Mouse (Mus musculus) cerebellum, postnatal 25 days (tissue): ENCODE data around the gene Peg3.

Source experiments
- DNase-seq, 2 experiments: peaks; one replicate each; pipeline ENCODE4 v3.0.0; 2021; ENCODE audit warnings: mixed read lengths in 2 of 2

Peg3 gene

DNA sequence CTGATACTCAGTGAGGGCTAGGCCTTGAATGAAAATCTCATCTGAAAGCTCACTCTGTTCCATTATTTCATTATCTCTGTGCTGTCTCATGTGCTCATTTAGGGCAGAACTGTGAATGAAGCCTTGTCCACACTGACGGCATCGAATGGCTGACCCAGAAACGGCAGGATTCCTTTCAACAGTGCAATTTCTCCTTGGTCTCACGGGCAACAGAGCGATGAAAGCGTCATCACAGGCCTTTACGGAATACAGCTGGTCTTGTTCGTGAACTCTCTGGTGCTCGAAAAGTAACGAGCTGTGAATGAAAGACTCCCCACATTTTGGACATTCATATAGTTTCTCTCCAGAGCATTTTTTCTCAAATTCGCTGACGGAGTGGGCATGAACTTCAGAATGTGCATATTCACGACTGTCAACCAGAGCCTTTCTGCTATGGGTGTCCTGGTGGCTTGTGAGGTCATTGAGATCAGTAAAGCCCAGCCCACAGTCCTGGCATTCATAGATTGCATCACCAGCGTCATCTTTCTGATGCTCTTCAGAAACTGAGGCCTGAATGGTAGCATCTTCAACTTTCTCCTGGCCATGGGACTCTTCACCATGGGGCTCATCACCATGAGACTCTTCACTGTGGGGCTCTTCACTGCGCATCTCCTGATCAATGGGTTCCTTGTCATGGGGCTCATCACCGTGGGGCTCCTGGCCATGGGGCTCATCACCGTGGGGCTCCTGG is 21.6 kb downstream of the Peg3 start:
- DNase-seq = no peak

DNA sequence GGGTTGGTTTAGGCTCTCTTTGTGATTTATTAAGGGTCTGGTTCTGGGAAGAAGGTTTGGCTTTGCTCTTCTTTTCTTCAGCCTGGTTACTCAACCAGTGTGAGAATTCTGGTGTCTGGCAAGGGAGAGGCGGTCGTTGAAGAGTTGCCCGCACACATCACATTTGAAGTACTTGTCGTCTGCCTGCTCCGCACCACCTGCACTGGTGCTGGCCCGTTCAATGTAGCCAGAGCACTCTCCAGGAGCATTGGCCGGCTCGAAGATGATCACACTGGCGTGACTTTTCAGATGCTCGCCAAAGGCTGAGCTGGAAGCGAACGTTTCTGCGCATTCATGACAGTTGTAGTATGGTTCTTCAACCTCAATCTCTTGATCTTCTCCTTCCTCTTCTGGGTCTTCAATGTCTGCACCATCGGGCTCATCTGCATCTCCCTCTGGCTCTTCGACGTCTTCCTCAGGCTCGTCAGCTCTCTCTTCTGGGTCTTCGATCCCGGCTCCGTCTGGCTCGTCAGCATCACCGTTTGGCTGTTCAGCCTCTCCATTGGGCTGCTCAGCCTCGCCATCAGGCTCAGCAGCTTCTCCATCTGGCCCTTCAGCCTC is 22.7 kb downstream of the Peg3 start:
- no peak for DNase-seq

DNA sequence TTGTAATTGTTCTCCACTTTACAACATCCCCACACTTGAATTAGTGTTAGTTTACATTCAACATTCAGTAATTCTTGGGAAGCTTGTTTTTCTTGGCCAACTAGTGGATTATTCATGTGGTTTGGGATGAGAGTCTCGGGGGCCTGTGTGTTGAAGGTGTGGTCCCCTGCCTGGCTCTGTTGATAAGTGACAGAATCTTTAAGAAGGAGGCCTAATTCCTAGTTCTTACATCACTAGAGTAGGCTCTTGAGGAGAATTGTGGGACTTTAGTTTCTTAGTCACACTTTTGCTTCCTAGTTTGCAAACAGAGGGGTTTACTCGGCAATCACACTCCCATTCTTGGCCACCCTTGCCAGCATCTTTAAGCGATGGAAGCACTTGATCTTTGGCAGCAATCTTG is 31.0 kb downstream of the Peg3 start:
- DNase-seq = no peak

DNA sequence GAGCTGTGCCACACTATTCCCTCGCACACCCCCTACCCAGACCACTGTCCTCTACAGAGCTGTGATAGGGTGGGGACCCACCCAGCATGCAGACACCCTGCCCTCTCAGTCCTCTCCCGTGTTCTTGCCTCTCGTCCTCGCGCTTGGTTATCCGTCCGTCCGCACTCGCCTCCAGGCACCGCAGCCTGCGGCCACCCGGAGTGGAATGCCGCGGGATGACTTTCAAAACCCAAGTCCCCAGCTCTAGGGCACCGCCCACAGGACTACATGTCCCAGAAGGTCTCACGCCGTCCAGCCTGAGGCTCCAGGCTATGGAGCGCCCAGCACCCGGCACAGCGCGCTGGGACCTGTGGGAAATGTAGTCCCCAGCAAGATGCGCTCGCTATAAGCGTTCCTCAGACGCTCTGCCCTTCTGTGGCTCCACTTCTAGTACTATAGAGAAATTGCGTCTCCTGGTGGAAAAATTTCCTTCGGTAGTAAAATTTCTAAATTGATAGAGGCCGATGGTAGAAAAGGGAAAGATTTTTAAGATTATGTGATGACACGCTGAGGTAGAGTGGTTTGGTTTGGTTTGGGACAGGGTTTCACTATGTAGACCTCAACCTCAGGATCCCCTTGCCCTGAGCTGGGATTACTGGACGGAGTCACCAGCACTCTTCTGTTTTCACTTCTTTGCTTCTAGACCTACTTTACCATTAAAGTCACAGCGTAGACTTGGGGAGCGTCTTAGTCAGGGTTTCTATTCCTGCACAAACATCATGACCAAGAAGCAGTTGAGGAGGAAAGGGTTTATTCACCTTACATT is 33.8 kb downstream of the Peg3 start, which contains the start of gene Zim1:
Gene Zim1, minus strand, starts transcription at position 210 of the 805 bp plus-strand sequence.
- DNase-seq = peak; percentile 86 to 93

DNA sequence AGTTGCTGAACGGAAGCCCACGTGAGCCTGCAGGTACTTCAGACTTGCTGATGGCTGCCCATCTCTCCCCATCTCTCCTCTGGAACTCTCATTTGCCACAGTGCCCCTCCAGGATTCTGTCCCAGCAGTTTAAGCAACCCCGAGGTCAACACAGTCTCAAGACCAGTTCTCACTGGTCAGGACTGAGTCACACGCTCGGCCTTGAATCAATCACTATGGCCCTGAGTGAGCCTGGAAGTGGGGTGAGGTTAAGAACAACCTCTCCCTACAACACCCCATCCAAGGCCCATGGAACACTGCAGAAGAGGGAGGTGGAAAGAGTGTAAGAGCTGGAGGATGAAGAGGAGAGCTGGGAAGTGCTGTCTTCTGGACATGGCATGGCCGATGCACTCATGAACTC is 44.7 kb downstream of the Peg3 start:
- DNase-seq = no peak

DNA sequence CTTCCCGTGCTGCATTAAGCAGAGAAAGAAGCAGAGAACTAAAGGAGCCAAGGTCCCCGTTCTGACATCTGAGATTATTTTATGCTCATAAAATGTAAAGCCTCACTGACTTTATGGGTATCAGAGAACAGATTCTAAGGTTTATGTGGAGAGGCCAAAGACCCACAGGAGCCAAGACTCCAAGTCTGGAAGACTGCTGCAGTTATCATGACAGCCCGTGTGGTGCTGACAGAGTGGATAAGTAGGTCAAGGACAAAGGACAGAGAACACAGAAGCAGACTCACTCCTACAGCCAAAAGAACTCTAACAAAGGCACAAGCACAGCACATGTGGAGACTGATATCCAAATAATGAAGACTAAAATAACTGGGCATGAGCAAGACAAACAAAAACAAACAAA is 63.5 kb downstream of the Peg3 start:
- no peak for DNase-seq

DNA sequence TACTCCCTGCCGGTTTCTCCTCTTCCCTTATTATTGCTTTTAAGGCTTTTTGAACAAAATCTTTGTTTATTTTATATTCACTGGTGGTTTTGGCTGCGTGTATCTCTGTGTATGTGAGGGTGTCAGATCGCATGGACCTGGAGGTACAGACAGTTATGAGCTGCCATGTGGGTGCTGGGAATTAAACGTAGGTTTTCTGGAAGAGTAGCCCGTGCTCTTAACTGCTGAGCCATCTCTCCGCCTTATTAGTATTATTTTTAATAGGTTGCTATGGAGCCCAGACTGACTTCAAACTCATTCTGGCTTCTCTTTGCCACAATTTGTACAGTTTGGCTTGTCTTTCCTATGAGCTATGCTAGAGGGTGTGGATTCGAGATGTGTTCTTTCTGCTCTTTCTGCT is 66.8 kb downstream of the Peg3 start:
- DNase-seq = no peak

DNA sequence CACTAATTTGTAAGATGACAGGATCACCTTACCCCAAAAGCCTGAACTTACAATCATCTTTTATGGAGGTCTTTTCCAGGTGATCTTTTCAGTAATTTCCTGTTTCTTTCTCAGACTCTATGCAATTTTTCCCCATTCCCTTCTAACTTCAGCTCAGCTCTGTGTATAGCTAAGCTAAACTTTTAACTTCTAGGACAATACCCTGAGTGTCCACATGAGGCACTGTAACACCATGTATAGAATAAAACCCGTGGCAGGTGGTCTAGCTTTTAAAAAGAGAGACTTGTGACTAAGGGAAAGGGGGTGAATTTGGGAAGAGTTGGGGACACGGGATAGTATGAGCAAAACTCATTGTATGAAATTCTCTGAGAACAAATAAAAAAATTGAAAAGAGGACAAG is 70.6 kb downstream of the Peg3 start:
- DNase-seq = peak in 1 of 2 experiments; percentile 47

DNA sequence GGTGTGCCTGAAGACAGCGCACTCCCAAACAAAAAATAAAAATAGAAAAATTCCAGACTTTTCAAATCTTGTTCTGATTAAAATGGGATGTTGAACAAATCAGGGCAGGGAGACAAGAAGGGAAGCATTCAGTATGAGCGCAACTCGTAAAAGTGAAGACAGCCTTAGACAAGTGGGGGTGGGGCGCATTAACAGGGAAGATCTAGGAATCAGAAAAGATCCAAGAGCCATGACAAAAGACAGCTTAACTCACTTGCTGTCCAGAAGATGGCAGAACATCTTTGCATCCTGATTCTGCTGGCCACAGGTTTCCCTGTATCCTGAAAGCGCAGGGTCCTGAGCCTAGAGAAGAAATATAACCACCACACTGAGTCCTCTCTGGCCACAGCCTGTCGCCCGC is 71.6 kb downstream of the Peg3 start:
- DNase-seq = no peak
